Mouse (Mus musculus) forebrain, postnatal 0 days (tissue): ENCODE results near the gene Cap2. TPM values are rescaled to one million over a fixed set of nuclear protein-coding genes. Genes with fewer than 3 reads are reported as not detected.
A peak's percentile ranks its signal among the peaks of the same experiment; 100 is the strongest.

Source experiments
- ATAC-seq: fragments of 200-750 bp; cut with Nextera tagmentation; 2 replicates; pipeline ENCODE4 v1.8.0; 2017; ENCODE audit warnings: mild to moderate bottlenecking, moderate library complexity
- DNase-seq: peaks from one replicate; pipeline ENCODE4 v3.0.0-alpha.2; 2015
- H3K27ac ChIP-seq: fragments of 300-500 bp; sonication (generic); 2 replicates; pipeline ENCODE4 v1.5.1; 2014; ENCODE audit warnings: low read depth, mild to moderate bottlenecking, antibody characterized with exemption, low read length, moderate library complexity, mixed read lengths
- H3K27me3 ChIP-seq: fragments of 300-500 bp; sonication (generic); 2 replicates; pipeline ENCODE4 v1.6.1; 2014; ENCODE audit warnings: mild to moderate bottlenecking, low read length, mixed read lengths; ENCODE audit not compliant: insufficient read depth
- H3K36me3 ChIP-seq: fragments of 300-500 bp; sonication (generic); 2 replicates; pipeline ENCODE4 v1.6.1; 2014; ENCODE audit warnings: mild to moderate bottlenecking, moderate library complexity; ENCODE audit not compliant: insufficient read depth
- H3K4me1 ChIP-seq: fragments of 300-500 bp; sonication (generic); 2 replicates; pipeline ENCODE4 v1.6.1; 2014; ENCODE audit warnings: antibody characterized with exemption; ENCODE audit not compliant: insufficient read depth
- H3K4me2 ChIP-seq: fragments of 300-500 bp; sonication (generic); 2 replicates; pipeline ENCODE4 v1.6.1; 2014; ENCODE audit warnings: low read depth, mild to moderate bottlenecking, moderate library complexity
- H3K4me3 ChIP-seq: fragments of 300-500 bp; sonication (generic); 2 replicates; pipeline ENCODE4 v1.5.1; 2014; ENCODE audit warnings: low read depth, low read length, mixed read lengths
- H3K9ac ChIP-seq: fragments of 300-500 bp; sonication (generic); 2 replicates; pipeline ENCODE4 v1.6.1; 2014; ENCODE audit warnings: mild to moderate bottlenecking
- H3K9me3 ChIP-seq: fragments of 300-500 bp; sonication (generic); 2 replicates; pipeline ENCODE4 v1.6.1; 2016; ENCODE audit warnings: low read length
- CTCF ChIP-seq: sonication (generic); IDR thresholded peaks from 2 replicates; pipeline ENCODE4 v1.5.1; 2016; ENCODE audit warnings: antibody characterized with exemption, control low read depth, low read depth
- WGBS: fragments of 180-500 bp; shearing (Covaris S2); extraction: QIAGEN DNeasy Blood & Tissue Kit; methylation state at CpG from one replicate; pipeline ENCODE4 v1.1.7; 2014; 5-methylcytosine and 5-hydroxymethylcytosine counted together
- polyA plus RNA-seq: library from polyadenylated mRNA; unstranded; fragments of >200 nt; fragmentation: Nextera tagmentation; extraction: Ambion mirVana; gene quantifications from 2 replicates; pipeline ENCODE4 v1.2.1, GENCODE M21; 2015
- total RNA-seq: library from RNA; depleted of rRNA; stranded (reverse); fragments of >200 nt; gene quantifications from 2 replicates; pipeline ENCODE4 v1.2.3, GENCODE M21; 2014

Cap2 gene
- total and polyA plus RNA-seq, 2 experiments from 2014 or later = 14.6 to 16.5 TPM

DNA sequence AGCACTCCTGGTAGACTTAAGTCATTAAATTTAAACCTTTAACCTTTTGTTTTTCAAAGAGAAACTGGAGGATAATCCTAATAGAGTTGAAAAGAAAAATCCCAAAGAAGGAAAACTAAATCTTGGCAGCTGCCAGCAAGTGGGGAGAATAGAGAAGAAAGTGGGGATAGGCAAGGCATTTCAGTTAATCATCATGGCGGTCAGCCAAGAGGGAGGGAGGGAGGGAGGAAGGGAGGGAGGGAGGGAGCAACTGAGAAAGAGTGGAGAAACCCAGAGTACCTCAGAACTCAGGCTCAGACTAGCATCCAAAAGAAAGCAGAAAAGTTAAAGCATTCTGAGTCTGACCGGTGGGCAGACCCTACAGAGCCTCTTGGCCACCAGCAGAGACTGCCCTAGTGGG is 99.7 kb downstream of the Cap2 start:
- peak; percentile 28 for DNase-seq
- WGBS = 38% methylated on average over 2 of the region's 2 CpGs

DNA sequence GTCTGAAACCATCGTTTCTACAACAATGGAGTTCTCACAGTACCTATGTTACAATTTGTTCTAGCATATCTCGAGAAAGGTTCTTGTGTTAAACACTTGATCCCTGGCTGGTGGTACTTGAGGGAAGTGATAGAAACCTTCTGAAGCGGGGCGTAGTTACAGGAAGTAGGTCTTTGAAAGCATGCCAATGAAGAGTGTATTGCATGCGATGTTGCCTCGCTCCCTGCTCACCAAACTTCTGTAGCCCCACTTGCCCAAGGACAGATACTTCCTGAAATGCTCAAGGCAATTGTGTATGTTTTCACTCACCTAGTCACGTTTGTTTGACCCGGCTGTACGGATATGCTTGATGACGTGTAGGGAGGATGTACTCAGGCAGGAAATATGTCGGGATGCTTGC is 101.0 kb downstream of the Cap2 start:
- no peaks in the 10 kb centered on the region for H3K27me3 ChIP-seq
- DNase-seq (no peak), ATAC-seq (no peak)
- H3K4me3 ChIP-seq = no peak overlapping the region
- 90% methylated on average over 11 of the region's 11 CpGs for WGBS
- no peak overlapping the region for H3K27ac ChIP-seq
- no peaks in the 10 kb centered on the region for H3K9me3 ChIP-seq
- H3K36me3 ChIP-seq = no peaks in the 10 kb centered on the region
- no peak overlapping the region for H3K9ac ChIP-seq
- peaks cover 4% of the 10 kb centered on the region; the same call in 1 of the 2 replicates for H3K4me1 ChIP-seq
- TF ChIP-seq CTCF = no peak
- H3K4me2 ChIP-seq = no peak overlapping the region

More for the DNA sequence above, 99.7 kb downstream of the Cap2 start:
- Histone ChIP-seq H3K4me2 (no peak overlapping the region), H3K4me1 (peaks cover 4% of the 10 kb centered on the region; the same call in 1 of the 2 replicates), H3K27me3 (no peaks in the 10 kb centered on the region), H3K9me3 (no peaks in the 10 kb centered on the region), H3K36me3 (no peaks in the 10 kb centered on the region), H3K4me3 (no peak overlapping the region), H3K27ac (no peak overlapping the region), H3K9ac (no peak overlapping the region)
- no peak for TF ChIP-seq CTCF
- no peak for ATAC-seq

DNA sequence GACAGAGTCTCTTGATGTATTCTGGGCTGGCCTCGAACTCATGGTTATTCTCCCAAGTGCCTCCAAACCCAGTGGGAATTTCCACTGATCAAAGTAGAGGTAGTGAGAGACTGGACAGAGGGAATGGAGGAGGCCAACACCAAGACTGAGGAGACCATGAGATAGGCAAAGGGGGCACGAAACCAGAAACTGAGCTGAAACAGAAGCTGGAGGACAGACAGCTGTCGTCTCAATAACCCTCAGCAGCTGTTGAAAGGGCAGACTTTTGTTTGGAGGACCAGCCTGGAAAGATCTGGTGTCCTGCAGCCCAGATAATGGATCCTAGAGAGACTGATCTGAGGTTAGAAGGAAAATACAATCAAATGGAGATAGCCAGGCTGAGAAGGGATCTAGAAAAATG is 109.4 kb downstream of the Cap2 start:
- Histone ChIP-seq H3K4me1 (no peaks in the 10 kb centered on the region), H3K9ac (no peak overlapping the region), H3K9me3 (peaks cover 5% of the 10 kb centered on the region; the same call in 1 of the 2 replicates), H3K27me3 (no peaks in the 10 kb centered on the region), H3K36me3 (no peaks in the 10 kb centered on the region), H3K4me2 (no peak overlapping the region), H3K27ac (no peak overlapping the region), H3K4me3 (no peak overlapping the region)
- no peak for ATAC-seq
- no peak for TF ChIP-seq CTCF
- no peak for DNase-seq
- 87% methylated on average over 3 of the region's 3 CpGs for WGBS

DNA sequence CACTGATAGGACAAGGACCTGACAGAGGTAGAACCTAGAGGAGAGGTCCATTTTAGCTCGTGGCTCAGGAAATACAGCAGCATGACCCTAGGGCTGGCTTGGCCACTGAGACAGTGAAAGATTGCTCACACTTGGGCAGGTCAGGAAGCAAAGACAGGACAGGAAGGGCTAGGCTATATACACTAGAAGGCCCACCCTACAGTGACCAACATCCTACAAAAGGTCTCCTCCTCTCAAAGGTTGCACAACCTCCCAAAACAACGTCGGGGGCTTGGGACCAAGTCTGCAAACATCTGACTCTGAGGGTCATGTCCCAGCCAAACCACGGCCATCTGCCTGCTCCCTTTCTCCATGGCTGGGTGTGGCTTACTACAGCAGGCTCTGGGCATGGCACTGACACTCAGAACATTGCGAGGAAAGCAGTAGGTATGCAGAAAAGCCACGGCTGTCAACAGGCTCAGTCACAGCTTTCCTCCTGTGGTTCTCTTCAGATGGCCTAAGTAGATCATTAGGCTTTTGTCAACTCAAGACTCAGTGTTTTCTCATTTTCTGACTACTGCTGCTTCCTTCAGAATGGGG is 112.1 kb downstream of the Cap2 start:
- Histone ChIP-seq H3K9me3 (peaks cover under 1% of the 10 kb centered on the region; the same call in 1 of the 2 replicates), H3K4me3 (no peak overlapping the region), H3K36me3 (no peaks in the 10 kb centered on the region), H3K27me3 (no peaks in the 10 kb centered on the region), H3K27ac (no peak overlapping the region), H3K4me1 (no peaks in the 10 kb centered on the region), H3K4me2 (no peak overlapping the region), H3K9ac (no peak overlapping the region)
- ATAC-seq (no peak), DNase-seq (no peak)
- WGBS = 86% methylated on average over 6 of the region's 6 CpGs
- no peak for TF ChIP-seq CTCF

DNA sequence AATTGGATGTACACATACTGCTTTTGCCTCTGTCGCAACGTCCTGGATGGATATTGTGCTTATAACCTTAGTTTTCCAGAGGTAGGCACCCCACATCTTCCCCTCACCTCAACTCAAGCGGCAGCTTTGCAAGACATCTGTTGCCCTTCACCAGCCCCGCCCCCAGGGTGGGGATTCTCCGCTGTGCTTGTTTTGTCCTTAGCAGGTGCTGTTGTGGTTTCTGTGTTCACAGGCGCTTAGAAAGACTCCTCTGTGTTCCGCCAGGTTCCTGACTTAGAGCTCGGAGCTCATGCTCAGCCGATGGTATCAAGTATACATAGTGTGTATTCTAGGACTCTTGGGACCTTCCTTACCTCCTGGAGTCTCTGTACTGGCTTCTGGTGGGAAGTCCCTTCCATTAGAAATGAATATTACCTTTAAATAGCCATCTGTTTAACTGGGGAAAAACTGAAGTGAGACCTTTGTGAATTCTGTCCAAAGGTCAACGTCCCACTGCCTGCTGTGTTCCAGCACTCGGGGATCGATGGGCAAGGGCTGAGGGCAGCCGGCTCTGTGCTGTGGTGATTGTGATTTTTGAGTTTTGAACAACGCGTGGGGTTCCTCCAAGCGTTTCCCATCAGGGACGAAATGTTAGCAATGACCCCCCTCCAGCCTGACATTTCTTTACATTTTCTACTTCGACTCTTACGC is 115.2 kb downstream of the Cap2 start:
- H3K27me3 ChIP-seq = no peaks in the 10 kb centered on the region

DNA sequence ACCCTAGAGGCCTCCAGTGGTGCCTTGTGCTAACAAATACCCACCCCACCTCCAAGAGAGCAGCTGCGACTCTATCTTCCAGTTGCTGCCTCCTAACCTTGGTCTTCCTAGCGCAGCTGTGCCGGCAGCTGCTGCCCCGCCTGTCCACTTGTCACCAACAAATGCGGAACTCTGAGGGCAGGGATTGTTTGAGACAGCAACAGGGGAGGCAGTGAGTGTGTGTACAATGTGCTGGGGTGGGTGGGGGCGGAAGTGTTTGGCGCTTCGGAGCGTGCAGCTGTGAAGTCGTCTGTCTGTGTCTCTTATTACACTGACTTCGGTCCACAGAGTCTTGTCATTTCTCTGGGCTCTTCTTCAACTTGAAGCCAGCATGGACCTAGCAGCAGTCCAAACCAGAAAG is 118.0 kb downstream of the Cap2 start:
- no peak for TF ChIP-seq CTCF
- ATAC-seq (peak; percentile 50), DNase-seq (no peak)
- no peak overlapping the region for H3K4me2 ChIP-seq
- H3K4me3 ChIP-seq = no peak overlapping the region
- H3K4me1 ChIP-seq = no peaks in the 10 kb centered on the region
- H3K9ac ChIP-seq = no peak overlapping the region
- 60% methylated on average over 11 of the region's 11 CpGs for WGBS
- H3K36me3 ChIP-seq = no peaks in the 10 kb centered on the region
- no peak overlapping the region for H3K27ac ChIP-seq
- no peaks in the 10 kb centered on the region for H3K27me3 ChIP-seq
- H3K9me3 ChIP-seq = no peaks in the 10 kb centered on the region

More for the DNA sequence above, 115.2 kb downstream of the Cap2 start:
- DNase-seq = no peak
- no peaks in the 10 kb centered on the region for H3K36me3 ChIP-seq
- 93% methylated on average over 19 of the region's 19 CpGs for WGBS
- no peak overlapping the region for H3K4me3 ChIP-seq
- H3K9me3 ChIP-seq = no peaks in the 10 kb centered on the region
- no peak for ATAC-seq
- no peaks in the 10 kb centered on the region for H3K4me1 ChIP-seq
- no peak for TF ChIP-seq CTCF
- no peak overlapping the region for H3K4me2 ChIP-seq
- H3K9ac ChIP-seq = no peak overlapping the region
- H3K27ac ChIP-seq = no peak overlapping the region

DNA sequence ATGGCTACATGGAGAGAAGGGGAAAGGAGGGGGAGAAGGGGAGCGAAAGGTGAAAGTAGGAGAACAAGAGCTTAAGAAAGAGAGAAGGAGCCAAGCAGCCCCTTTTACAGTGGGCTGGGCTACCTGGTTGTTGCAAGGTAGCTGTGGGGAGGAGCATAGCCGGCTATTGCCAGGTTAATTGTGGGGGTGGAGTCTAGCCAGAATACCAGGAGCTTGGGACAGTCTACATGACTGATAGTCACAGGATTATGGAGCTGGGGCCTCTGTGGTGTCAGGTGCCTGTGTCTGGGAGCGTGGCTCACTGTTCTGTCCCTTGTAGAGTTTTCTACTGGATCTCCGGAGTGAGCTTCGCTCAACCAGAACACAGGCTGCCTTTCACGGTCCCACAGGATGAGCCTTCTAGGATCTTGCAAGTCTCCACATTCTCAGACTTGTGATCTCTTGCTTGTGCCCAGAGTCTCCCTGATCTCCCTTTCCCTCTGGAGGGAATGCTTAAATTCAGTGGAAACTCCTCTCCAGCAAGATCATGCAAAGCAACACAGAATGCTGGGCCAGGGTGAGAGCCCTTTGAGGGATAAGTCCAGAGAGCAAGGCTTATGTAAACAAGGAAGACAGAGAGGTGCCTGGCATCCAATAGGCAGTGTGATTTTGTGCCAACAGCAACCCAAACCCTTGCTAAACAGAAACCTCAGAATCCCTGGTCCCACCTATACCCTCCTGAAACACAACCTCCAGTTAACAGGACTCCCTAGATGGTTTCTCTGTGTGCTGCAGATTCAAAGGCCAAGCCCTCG is 119.5 kb downstream of the Cap2 start:
- H3K27me3 ChIP-seq = no peaks in the 10 kb centered on the region
- no peak overlapping the region for H3K4me3 ChIP-seq
- no peak overlapping the region for H3K4me2 ChIP-seq
- ATAC-seq (no peak), DNase-seq (no peak)
- 91% methylated on average over 7 of the region's 7 CpGs for WGBS
- no peak overlapping the region for H3K9ac ChIP-seq
- TF ChIP-seq CTCF = no peak
- no peaks in the 10 kb centered on the region for H3K9me3 ChIP-seq
- H3K27ac ChIP-seq = no peak overlapping the region
- no peaks in the 10 kb centered on the region for H3K36me3 ChIP-seq
- no peaks in the 10 kb centered on the region for H3K4me1 ChIP-seq
